Mouse (Mus musculus) limb, embryonic 12.5 days (tissue): ENCODE results near the gene Gm3043. TPM values are rescaled to one million over a fixed set of nuclear protein-coding genes. Genes with fewer than 3 reads are reported as not detected.
"Not testable (repeated sequence)": the region's sequence is repeated elsewhere in the genome, so short reads cannot be mapped to it uniquely, and the experiment has no call there.

Experiments
- ATAC-seq: fragments of 200-750 bp; cut with Nextera tagmentation; 2 replicates; pipeline ENCODE4 v1.8.0; 2017; ENCODE audit warnings: low read depth, moderate TSS enrichment; ENCODE audit not compliant: insufficient number of reproducible peaks, insufficient read depth, low FRiP score, low TSS enrichment
- H3K27ac ChIP-seq: fragments of 300-500 bp; sonication (generic); 2 replicates; pipeline ENCODE4 v1.5.1; 2016; ENCODE audit warnings: mild to moderate bottlenecking, moderate library complexity
- H3K27me3 ChIP-seq: fragments of 300-500 bp; sonication (generic); 2 replicates; pipeline ENCODE4 v1.6.1; 2016; ENCODE audit warnings: mild to moderate bottlenecking, moderate library complexity
- H3K36me3 ChIP-seq: fragments of 300-500 bp; sonication (generic); 2 replicates; pipeline ENCODE4 v1.6.1; 2016; ENCODE audit warnings: mild to moderate bottlenecking, moderate library complexity
- H3K4me1 ChIP-seq: fragments of 300-500 bp; sonication (generic); replicated peaks from 2 replicates; pipeline ENCODE4 v1.6.1; 2016
- H3K4me2 ChIP-seq: fragments of 300-500 bp; sonication (generic); 2 replicates; pipeline ENCODE4 v1.6.1; 2016; ENCODE audit warnings: mild to moderate bottlenecking, moderate library complexity
- H3K4me3 ChIP-seq: fragments of 300-500 bp; sonication (generic); replicated peaks from 2 replicates; pipeline ENCODE4 v1.5.1; 2016; ENCODE audit warnings: mild to moderate bottlenecking
- H3K9ac ChIP-seq: fragments of 300-500 bp; sonication (generic); replicated peaks from 2 replicates; pipeline ENCODE4 v1.6.1; 2016; ENCODE audit warnings: mild to moderate bottlenecking, moderate library complexity
- H3K9me3 ChIP-seq: fragments of 300-500 bp; sonication (generic); 2 replicates; pipeline ENCODE4 v1.6.1; 2016; ENCODE audit warnings: mild to moderate bottlenecking, moderate library complexity
- WGBS: fragments of 180-500 bp; shearing (Covaris S2); methylation state at CpG from one replicate; pipeline ENCODE4 v1.1.7; 2016; 5-methylcytosine and 5-hydroxymethylcytosine counted together
- polyA plus RNA-seq: library from polyadenylated mRNA; unstranded; fragments of >200 nt; fragmentation: Nextera tagmentation; extraction: Ambion mirVana; gene quantifications from 2 replicates; pipeline ENCODE4 v1.2.1, GENCODE M21; 2016

Gm3043 gene
- not detected in 2 replicates for polyA plus RNA-seq

DNA sequence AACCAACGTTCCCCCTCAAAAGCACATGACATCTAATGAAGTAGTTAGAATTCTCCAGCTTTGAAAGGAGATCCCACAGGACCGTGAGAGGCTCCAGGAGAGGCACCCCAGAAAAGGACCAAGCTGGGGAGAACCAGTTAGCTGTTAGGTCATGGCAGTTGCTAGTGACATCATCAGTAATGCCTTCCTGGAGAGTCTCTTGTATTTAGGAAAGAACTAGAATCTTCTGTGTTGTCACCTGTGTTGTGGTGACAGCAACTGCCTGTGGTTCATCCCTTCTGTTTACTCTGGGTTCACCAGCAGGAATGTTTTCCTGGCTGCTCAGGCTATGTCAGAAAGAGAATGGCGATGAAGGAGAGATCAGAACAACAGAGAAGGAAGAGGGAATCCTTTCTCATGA is at the start of gene Gm3043:
Gene Gm3043, plus strand, starts transcription at position 301 of the 400 bp plus-strand sequence.
- H3K4me1 ChIP-seq, H3K4me3 ChIP-seq, H3K27me3 ChIP-seq, H3K9me3 ChIP-seq, H3K9ac ChIP-seq, ATAC-seq, H3K4me2 ChIP-seq, H3K27ac ChIP-seq, H3K36me3 ChIP-seq: not testable (repeated sequence)
- WGBS = no CpG with 5 or more reads among the region's 3 CpGs

GRCm38 (mm10) chr14:3651730-3652129 is 36.9 kb upstream of the Gm3043 start, which contains the start of gene Gm3020:
Gene Gm3020 (plus strand): TSS chr14:3652030.
- H3K4me3 ChIP-seq, H3K4me2 ChIP-seq, ATAC-seq, H3K9me3 ChIP-seq, H3K27ac ChIP-seq, H3K27me3 ChIP-seq, H3K36me3 ChIP-seq, H3K4me1 ChIP-seq, H3K9ac ChIP-seq: not testable (repeated sequence)
- no CpG with 5 or more reads among the region's 32 CpGs for WGBS

Other genes starting within 250 kb of the Gm3043 start
- gene Gm10408, start 239.4 kb upstream of the Gm3043 start, polyA plus RNA-seq = not detected in 2 replicates
- gene Gm3012, start 54.3 kb upstream of the Gm3043 start, polyA plus RNA-seq = not detected in 2 replicates
- gene Gm3020, start 36.8 kb upstream of the Gm3043 start, polyA plus RNA-seq = 0.97 and 1.4 TPM in 2 replicates
- 0.23 and 0.45 TPM in 2 replicates for gene Gm3002, start 121.3 kb downstream of the Gm3043 start, polyA plus RNA-seq
- gene Gm3033, start 157.5 kb downstream of the Gm3043 start, polyA plus RNA-seq = not detected in 2 replicates
- gene Gm2916, start 195.4 kb downstream of the Gm3043 start, polyA plus RNA-seq = 0.13 TPM in 1 of 2 replicates, not detected in the other
- not detected in 2 replicates for gene Gm3029, start 243.0 kb downstream of the Gm3043 start, polyA plus RNA-seq